Mouse (Mus musculus): ENCODE data around the gene Tnr. TPM values are rescaled to one million over a fixed set of nuclear protein-coding genes. Genes with fewer than 3 reads are reported as not detected.
A peak's percentile ranks its signal among the peaks of the same experiment; 100 is the strongest.

Tnr gene
- total RNA-seq, 1 experiment from 2014 or later, result 2.7 TPM

GRCm38 (mm10) chr1:159717016-159717415, 193.4 kb downstream of the Tnr start:
- DNase-seq, result no peak

- DNase-seq, result no peak
Observed at GRCm38 (mm10) chr1:159723733-159724132, 200.2 kb downstream of the Tnr start.

- DNase-seq, result no peak
Observed at GRCm38 (mm10) chr1:159729270-159729669, 205.7 kb downstream of the Tnr start.

- DNase-seq, result peak; percentile 33
Observed at GRCm38 (mm10) chr1:159730826-159731225, 207.3 kb downstream of the Tnr start.

GRCm38 (mm10) chr1:159735099-159735498, 211.5 kb downstream of the Tnr start:
- no peak for DNase-seq

- DNase-seq, result no peak
Observed at GRCm38 (mm10) chr1:159739478-159739877, 215.9 kb downstream of the Tnr start.

GRCm38 (mm10) chr1:159741237-159742002, 217.9 kb downstream of the Tnr start:
- DNase-seq, result no peak

- no peak for DNase-seq
Observed at GRCm38 (mm10) chr1:159742003-159742274, 218.4 kb downstream of the Tnr start.

GRCm38 (mm10) chr1:159743744-159744253, 220.2 kb downstream of the Tnr start:
- no peak for DNase-seq

GRCm38 (mm10) chr1:159745311-159745710, 221.7 kb downstream of the Tnr start:
- DNase-seq, result no peak

GRCm38 (mm10) chr1:159747969-159748368, 224.4 kb downstream of the Tnr start:
- no peak for DNase-seq

- no peak for DNase-seq
Observed at GRCm38 (mm10) chr1:159750411-159750810, 226.8 kb downstream of the Tnr start.

GRCm38 (mm10) chr1:159750876-159751275, 227.3 kb downstream of the Tnr start:
- peak; percentile 8 for DNase-seq

GRCm38 (mm10) chr1:159760970-159761369, 237.4 kb downstream of the Tnr start:
- no peak for DNase-seq

- no peak for DNase-seq
Observed at GRCm38 (mm10) chr1:159763901-159764300, 240.3 kb downstream of the Tnr start.

GRCm38 (mm10) chr1:159764897-159765296, 241.3 kb downstream of the Tnr start:
- no peak for DNase-seq

- DNase-seq, result no peak
Observed at GRCm38 (mm10) chr1:159769948-159770347, 246.4 kb downstream of the Tnr start.

GRCm38 (mm10) chr1:159773671-159774070, 250.1 kb downstream of the Tnr start:
- no peak for DNase-seq

- DNase-seq, result no peak
Observed at GRCm38 (mm10) chr1:159775168-159775567, 251.6 kb downstream of the Tnr start.

- DNase-seq, result no peak
Observed at GRCm38 (mm10) chr1:159777107-159777506, 253.5 kb downstream of the Tnr start.

GRCm38 (mm10) chr1:159779424-159779823, 255.9 kb downstream of the Tnr start:
- DNase-seq, result no peak

- DNase-seq, result peak; percentile 50
Observed at GRCm38 (mm10) chr1:159783842-159784241, 260.3 kb downstream of the Tnr start.

GRCm38 (mm10) chr1:159788312-159788711, 264.7 kb downstream of the Tnr start:
- no peak for DNase-seq

GRCm38 (mm10) chr1:159792546-159792945, 269.0 kb downstream of the Tnr start:
- DNase-seq, result no peak

Measured in adrenal gland, postnatal 14 days (tissue).